Mouse (Mus musculus): ENCODE measurements around the gene Rps10. TPM values are rescaled to one million over a fixed set of nuclear protein-coding genes. Genes with fewer than 3 reads are reported as not detected.

Rps10 gene
- 100 to 1,000 TPM; 476 to 516 TPM for total RNA-seq (2021)

- intact Hi-C loops (cut with DNase I): loop anchor here (5.0 kb wide), 1 partner anchor 434 kb away; the partner anchor contains the start of gene Lemd2
- no peak for DNase-seq (ENCODE audit: low spot score)
Measured at GRCm38 (mm10) chr17:27636132-27637020, at the start of gene Rps10. Rps10 (minus strand) TSS chr17:27636669.

GRCm38 (mm10) chr17:27685550-27685913 is 49.1 kb upstream of the Rps10 start:
- intact Hi-C loops (cut with DNase I): no loop called here

GRCm38 (mm10) chr17:27684886-27685549 is 48.5 kb upstream of the Rps10 start:
- intact Hi-C loops (cut with DNase I): no loop called here
- DNase-seq (ENCODE audit: low spot score): no peak

More at GRCm38 (mm10) chr17:27685550-27685913, 49.1 kb upstream of the Rps10 start:
- DNase-seq (ENCODE audit: low spot score): no peak

GRCm38 (mm10) chr17:27678924-27679813 is 42.7 kb upstream of the Rps10 start:
- intact Hi-C loops (cut with DNase I): no loop called here
- DNase-seq (ENCODE audit: low spot score): no peak

GRCm38 (mm10) chr17:27677756-27678155 is 41.3 kb upstream of the Rps10 start:
- intact Hi-C loops (cut with DNase I): no loop called here
- no peak for DNase-seq (ENCODE audit: low spot score)

GRCm38 (mm10) chr17:27676270-27676669 is 39.8 kb upstream of the Rps10 start:
- no peak for DNase-seq (ENCODE audit: low spot score)
- intact Hi-C loops (cut with DNase I): no loop called here

GRCm38 (mm10) chr17:27675453-27675852 is 39.0 kb upstream of the Rps10 start:
- DNase-seq (ENCODE audit: low spot score): no peak
- intact Hi-C loops (cut with DNase I): no loop called here

- no peak for DNase-seq (ENCODE audit: low spot score)
- intact Hi-C loops (cut with DNase I): no loop called here
Measured at GRCm38 (mm10) chr17:27673945-27674344, 37.5 kb upstream of the Rps10 start.

- no peak for DNase-seq (ENCODE audit: low spot score)
- intact Hi-C loops (cut with DNase I): no loop called here
Measured at GRCm38 (mm10) chr17:27671720-27672119, 35.3 kb upstream of the Rps10 start.

- intact Hi-C loops (cut with DNase I): no loop called here
- DNase-seq (ENCODE audit: low spot score): no peak
Measured at GRCm38 (mm10) chr17:27658767-27659166, 22.3 kb upstream of the Rps10 start.

- intact Hi-C loops (cut with DNase I): no loop called here
- DNase-seq (ENCODE audit: low spot score): no peak
Measured at GRCm38 (mm10) chr17:27657123-27657522, 20.7 kb upstream of the Rps10 start.

- DNase-seq (ENCODE audit: low spot score): no peak
- intact Hi-C loops (cut with DNase I): no loop called here
Measured at GRCm38 (mm10) chr17:27656414-27656813, 19.9 kb upstream of the Rps10 start.

- no peak for DNase-seq (ENCODE audit: low spot score)
- intact Hi-C loops (cut with DNase I): no loop called here
Measured at GRCm38 (mm10) chr17:27656011-27656399, 19.5 kb upstream of the Rps10 start.

GRCm38 (mm10) chr17:27655089-27656010 is 18.9 kb upstream of the Rps10 start, which contains the start of gene Pacsin1:
Pacsin1 (plus strand) TSS chr17:27655509.
- DNase-seq (ENCODE audit: low spot score): no peak
- intact Hi-C loops (cut with DNase I): no loop called here

GRCm38 (mm10) chr17:27653253-27653959 is 16.9 kb upstream of the Rps10 start:
- DNase-seq (ENCODE audit: low spot score): no peak
- intact Hi-C loops (cut with DNase I): loop anchor here (5.0 kb wide), 2 partner anchors 109 to 429 kb away; partner anchors contain the start of gene Tcp11

- intact Hi-C loops (cut with DNase I): loop anchor here (5.0 kb wide), 2 partner anchors 110 to 430 kb away; partner anchors contain the start of gene Tcp11
- DNase-seq (ENCODE audit: low spot score): no peak
Measured at GRCm38 (mm10) chr17:27652046-27652790, 15.7 kb upstream of the Rps10 start.

- DNase-seq (ENCODE audit: low spot score): no peak
- intact Hi-C loops (cut with DNase I): loop anchor here (5.0 kb wide), 2 partner anchors 112 to 432 kb away; partner anchors contain the start of gene Tcp11
Measured at GRCm38 (mm10) chr17:27650586-27650985, 14.1 kb upstream of the Rps10 start.
